Mouse (Mus musculus): ENCODE results near the gene Oprd1.

DNA sequence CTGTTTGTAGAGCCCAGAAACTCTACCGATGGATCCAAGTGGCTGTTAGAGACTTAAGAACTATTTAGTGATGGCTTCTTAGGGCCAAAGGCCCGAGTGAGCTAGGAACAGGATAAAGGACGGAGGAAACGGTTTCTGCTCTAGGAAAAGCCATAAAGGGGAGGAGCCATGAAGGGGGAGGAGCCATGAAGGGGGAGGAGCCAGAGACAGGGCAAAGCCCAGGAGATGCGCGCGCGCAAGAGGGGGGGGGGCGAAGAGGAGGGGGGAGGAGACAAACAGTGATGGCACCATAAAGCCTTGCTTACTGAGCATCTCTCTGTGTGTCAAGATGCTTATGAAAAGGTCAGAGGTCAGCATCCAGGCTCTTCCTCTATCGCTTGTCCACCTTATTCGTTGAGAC lies 13.6 kb downstream of the Oprd1 start:
- TF ChIP-seq CTCF (IDR thresholded peaks at IDR 0.05; ENCODE audit: extremely low read depth, insufficient read length, insufficient replicate concordance, low read depth, low read length) (no peak), POLR2A (IDR thresholded peaks at IDR 0.05; ENCODE audit: low read depth, low read length) (no peak)
